Mouse (Mus musculus) brain, adult 10 weeks (tissue): Measurements from ENCODE around the gene Flt3. TPM values are rescaled to one million over a fixed set of nuclear protein-coding genes. Genes with fewer than 3 reads are reported as not detected.

Source experiments
- polyA plus RNA-seq: library from polyadenylated mRNA; stranded (reverse); fragments of 350-450 nt; fragmentation: Illumina TruSeq; extraction: RNeasy Lipid Tissue Mini Kit (QIAGEN cat#74804); gene quantifications from one replicate; pipeline ENCODE4 v1.2.3, GENCODE M21; 2015; ENCODE audit warnings: low read depth, low replicate concordance

Flt3 gene
- 6.1 TPM for polyA plus RNA-seq

DNA sequence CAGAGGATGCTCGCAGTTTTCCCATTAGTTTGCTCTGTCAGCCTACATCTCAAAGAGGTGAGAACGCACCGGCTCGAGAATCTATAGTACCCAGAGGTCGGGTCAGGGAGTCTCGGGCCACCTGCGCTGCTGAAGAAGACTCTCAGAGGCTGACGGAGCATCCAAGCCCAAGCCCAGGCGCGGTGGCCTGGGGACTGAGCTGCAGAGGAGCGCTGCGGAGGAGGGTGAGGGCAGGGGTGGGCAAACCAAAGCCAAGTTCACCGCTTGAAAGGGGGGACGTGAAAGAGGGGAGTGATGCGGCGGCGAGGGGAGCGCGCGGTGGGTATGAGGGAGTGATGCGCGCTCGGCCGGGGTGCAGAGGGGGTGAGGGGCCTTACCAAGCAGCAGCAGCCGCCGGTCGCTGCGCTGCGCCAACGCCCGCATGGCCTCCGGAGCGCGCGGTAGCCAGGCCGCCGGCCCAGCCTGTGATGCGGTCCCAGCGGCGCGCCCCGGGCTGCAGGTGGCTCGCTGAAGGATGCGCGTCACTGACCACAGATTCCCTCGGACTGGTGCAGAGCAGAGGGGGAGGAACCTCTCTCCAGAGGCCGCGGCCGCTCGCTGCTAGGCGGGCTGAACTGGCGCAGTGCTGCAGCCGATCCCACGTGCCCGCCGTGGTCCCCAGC lies at the start of gene Flt3:
TSS of gene Flt3 (minus strand) at position 647 of the 662 bp plus-strand sequence.

DNA sequence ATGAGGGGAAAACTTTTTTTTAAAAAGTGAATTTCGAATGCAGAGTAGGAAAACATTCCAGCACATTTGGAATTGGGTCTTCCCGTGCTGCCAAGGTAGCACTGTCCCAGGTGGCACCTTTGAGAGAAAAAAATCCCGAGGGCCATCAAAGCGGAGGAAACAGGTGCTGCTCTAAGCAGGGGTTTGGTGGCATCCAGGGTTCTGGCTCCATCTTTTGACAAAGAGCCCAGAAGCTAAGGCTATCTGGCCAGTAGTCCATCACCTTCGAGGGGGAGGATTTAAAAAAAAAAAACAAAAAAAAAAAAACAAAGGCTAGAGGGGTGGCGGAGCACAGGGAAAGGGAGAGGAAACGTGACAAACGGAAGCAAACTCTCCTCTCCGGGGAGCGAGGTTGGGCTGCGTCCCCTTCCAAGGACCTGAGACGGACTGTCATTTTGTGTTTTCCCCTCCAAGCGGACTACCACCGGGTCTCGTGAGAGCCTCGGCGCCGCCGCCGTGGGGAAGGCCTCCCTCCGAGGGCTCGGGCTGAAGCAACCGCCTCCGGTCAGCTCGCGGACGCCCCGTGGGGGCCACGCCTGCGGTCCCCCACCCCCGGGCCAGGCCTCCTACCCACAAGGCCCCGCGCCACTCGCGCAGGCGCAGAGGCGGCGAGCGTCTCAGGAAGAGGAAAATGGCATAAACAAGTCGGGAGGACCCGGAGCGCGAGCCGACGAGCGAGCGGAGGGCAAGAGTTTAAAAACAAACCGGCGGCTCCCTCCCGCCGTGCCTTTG lies 29.4 kb upstream of the Flt3 start, which contains the start of gene Pan3:
TSS of gene Pan3 (plus strand) at position 627 of the 771 bp plus-strand sequence.

GRCm38 (mm10) chr5:147322183-147322582 lies 78.1 kb downstream of the Flt3 start, which contains the start of gene Urad:
TSS of gene Urad (minus strand) at chr5:147322440.

DNA sequence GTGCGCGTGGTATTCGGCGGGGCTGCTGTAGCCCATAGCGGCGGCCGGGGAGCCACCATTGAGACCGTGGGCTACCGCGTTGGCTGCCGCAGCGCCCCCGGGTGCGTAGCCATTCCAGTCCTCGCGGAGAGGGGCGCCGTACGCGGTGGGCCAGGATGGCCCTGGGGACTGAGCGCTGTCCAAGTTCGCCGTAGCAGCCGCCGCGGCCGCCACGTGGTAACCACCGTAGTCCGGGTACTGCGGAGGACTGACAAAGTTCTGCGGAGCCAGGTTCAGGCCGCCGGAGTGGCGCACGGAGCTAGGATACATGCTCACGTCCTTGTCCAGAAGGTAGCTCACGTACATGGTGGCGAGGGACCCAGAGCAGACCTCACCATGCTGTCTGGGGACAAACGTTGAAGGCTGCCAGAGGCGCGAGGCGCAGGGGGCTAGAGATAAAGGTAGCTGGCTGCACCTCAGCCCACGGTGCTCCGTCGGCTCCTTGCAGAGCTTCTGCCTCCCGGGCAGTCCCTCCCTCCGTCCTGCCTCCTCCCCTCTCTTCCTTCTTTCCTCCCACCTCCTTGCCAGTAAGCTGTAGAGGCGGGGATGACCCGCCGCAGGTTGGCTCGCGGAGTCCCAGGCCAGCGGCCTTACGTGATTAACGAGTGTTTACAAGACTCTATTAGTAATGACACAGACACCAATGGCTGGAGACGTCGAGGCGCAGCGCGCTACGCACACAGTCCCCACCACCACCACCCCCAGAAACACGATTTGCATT lies 93.5 kb downstream of the Flt3 start, which contains the start of gene Cdx2:
TSS of gene Cdx2 (minus strand) at position 633 of the 760 bp plus-strand sequence.

Other genes starting within 250 kb of the Flt3 start
- gene Gsx1, start 211.8 kb downstream of the Flt3 start, polyA plus RNA-seq = 0.42 TPM
- gene Pdx1, start 130.5 kb downstream of the Flt3 start, polyA plus RNA-seq = not detected
- gene Cdx2, start 93.2 kb downstream of the Flt3 start, polyA plus RNA-seq = not detected
- gene Urad, start 78.0 kb downstream of the Flt3 start, polyA plus RNA-seq = not detected
- gene Pan3, start 29.7 kb upstream of the Flt3 start, polyA plus RNA-seq = 18.7 TPM